Mouse (Mus musculus): ENCODE measurements around the gene Trpm3. TPM values are rescaled to one million over a fixed set of nuclear protein-coding genes. Genes with fewer than 3 reads are reported as not detected.

The Trpm3 gene
- polyA plus RNA-seq, 1 experiment, result 1.2 TPM

DNA sequence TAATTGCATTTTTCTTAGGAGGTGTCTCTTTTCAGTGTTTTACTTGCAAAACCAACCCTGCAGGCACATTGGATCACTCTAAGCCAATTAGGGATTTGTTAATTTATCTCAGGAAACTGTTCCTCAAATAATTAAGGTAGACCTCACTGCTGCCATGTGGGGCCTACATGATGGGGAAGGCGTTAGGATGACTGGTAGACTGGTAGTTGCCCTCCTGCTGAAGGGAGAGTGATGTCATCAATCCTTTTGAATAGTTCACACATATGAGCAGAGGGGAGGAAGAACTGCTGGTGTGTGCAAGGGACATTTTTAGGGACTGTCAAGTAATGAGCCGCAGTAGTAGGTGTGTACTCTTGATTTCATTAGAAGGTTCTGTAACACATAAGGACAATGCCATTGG, 472.8 kb downstream of the Trpm3 start:
- TF ChIP-seq CTCF (IDR thresholded peaks at IDR 0.05; ENCODE audit: control insufficient read depth, insufficient read depth, insufficient replicate concordance, low read depth, low read length) (no peak), POLR2A (IDR thresholded peaks at IDR 0.05; ENCODE audit: control insufficient read depth, low read depth, low read length) (no peak)
- Histone ChIP-seq H3K27me3 (ENCODE audit: control insufficient read depth, insufficient read depth, low read length) (no peaks in the 10 kb centered on the region), H3K4me1 (ENCODE audit: control insufficient read depth, insufficient read depth, low read length) (no peaks in the 10 kb centered on the region), H3K36me3 (ENCODE audit: control insufficient read depth, insufficient read depth, low read length) (no peaks in the 10 kb centered on the region), H3K27ac (ENCODE audit: control insufficient read depth, insufficient read depth, low read depth, low read length) (no peak overlapping the region), H3K4me3 (ENCODE audit: control insufficient read depth, low read depth, low read length) (no peak overlapping the region)

DNA sequence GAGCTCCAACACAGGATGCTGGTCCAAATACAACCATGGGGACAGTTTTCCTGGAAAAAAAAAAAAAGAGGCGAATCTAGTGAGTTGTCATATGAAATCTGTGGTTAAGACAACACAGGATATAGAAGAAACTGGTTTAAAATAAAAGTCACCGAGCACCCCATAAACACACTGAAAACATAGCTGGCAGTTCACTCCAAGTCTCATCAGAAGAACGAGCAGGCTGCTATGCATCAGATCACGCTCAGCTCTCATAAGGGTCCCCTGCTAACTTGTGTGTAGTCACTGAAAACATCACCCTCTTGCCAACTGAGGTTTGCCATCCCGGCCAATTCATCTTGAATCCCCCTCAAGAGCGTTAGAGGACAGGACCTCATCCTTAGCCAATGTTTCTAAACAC, 476.5 kb downstream of the Trpm3 start:
- H3K4me1 ChIP-seq (ENCODE audit: control insufficient read depth, insufficient read depth, low read length), result no peaks in the 10 kb centered on the region
- H3K4me3 ChIP-seq (ENCODE audit: control insufficient read depth, low read depth, low read length), result no peak overlapping the region
- no peak for TF ChIP-seq POLR2A (IDR thresholded peaks at IDR 0.05; ENCODE audit: control insufficient read depth, low read depth, low read length)
- no peaks in the 10 kb centered on the region for H3K36me3 ChIP-seq (ENCODE audit: control insufficient read depth, insufficient read depth, low read length)
- H3K27me3 ChIP-seq (ENCODE audit: control insufficient read depth, insufficient read depth, low read length), result no peaks in the 10 kb centered on the region
- no peak overlapping the region for H3K27ac ChIP-seq (ENCODE audit: control insufficient read depth, insufficient read depth, low read depth, low read length)

DNA sequence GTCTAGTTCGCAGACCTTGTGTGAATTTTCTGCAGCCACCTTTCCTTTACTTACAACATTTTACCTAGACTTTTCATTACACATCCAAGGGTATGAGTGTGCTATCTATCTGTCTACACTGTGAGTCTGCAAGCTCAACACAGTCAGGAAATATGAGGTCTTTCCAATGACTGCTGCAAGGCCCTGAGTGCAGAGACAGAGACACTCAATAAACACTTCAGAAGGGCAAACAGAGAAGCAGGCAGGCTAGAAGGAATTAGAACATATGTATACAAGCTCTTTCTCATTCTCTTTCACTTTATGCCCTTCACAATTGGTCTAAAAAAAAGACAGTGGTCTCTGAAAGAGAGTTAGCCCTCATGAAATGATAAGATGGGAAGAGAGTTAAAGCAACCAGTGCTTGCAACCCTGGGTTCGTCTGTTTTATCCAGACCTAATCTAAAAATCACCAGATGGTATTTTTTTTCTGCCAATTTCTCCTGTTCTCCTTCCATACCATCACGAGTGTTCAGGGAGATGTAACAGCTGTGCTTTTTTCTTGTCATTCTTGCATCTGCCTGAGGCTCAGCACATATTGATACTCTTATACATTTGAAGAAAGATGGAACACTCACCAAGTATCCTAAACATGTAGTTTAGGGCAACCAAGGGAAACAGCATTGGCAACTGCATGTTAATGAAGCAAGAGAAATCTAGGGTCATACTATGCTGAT, 486.1 kb downstream of the Trpm3 start:
- no peak overlapping the region for H3K4me3 ChIP-seq (ENCODE audit: control insufficient read depth, low read depth, low read length)
- TF ChIP-seq POLR2A (IDR thresholded peaks at IDR 0.05; ENCODE audit: control insufficient read depth, low read depth, low read length), result no peak
- TF ChIP-seq CTCF (IDR thresholded peaks at IDR 0.05; ENCODE audit: control insufficient read depth, insufficient read depth, insufficient replicate concordance, low read depth, low read length), result no peak
- H3K27ac ChIP-seq (ENCODE audit: control insufficient read depth, insufficient read depth, low read depth, low read length), result no peak overlapping the region
- H3K36me3 ChIP-seq (ENCODE audit: control insufficient read depth, insufficient read depth, low read length), result no peaks in the 10 kb centered on the region
- H3K4me1 ChIP-seq (ENCODE audit: control insufficient read depth, insufficient read depth, low read length), result no peaks in the 10 kb centered on the region
- no peaks in the 10 kb centered on the region for H3K27me3 ChIP-seq (ENCODE audit: control insufficient read depth, insufficient read depth, low read length)

DNA sequence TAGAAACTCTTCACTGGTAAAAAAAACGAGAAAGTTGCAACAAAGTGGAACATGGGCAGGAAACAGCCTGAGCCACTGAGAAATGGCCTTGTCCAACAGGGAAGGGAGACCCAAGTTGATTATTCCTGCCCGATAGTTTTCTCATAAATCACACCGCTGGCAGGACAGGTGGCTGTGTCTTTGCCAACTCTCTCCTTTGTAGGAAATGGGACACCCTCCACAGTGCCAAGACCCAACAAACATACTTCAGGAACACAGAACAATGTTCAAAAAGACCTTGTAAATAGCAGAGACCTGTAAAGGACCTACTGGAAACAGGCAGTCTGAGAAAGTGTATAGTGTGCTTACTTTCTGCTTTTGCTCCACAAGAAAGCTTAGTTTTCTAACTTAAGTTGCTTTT, 490.0 kb downstream of the Trpm3 start:
- no peak overlapping the region for H3K4me3 ChIP-seq (ENCODE audit: control insufficient read depth, low read depth, low read length)

DNA sequence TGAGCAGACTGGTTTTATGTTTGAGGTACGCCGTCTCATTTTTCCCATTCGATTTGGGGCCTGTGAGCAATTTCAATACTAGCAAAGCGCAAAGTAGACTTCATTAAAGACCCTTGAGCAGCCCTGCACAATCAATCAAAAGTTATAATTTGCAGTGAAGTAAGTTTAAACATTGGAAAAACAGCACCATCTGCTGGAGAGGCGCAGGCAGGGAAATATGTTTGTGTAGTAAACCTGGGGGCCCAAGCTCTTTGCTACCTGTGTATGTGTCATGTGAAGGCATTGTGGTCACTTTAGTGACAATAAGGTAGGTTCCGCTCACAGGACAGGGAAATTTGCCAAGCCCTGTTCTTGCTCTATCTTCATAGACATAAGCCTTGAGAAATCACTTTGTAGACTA, 492.5 kb downstream of the Trpm3 start:
- Histone ChIP-seq H3K4me3 (ENCODE audit: control insufficient read depth, low read depth, low read length) (no peak overlapping the region), H3K27ac (ENCODE audit: control insufficient read depth, insufficient read depth, low read depth, low read length) (no peak overlapping the region), H3K27me3 (ENCODE audit: control insufficient read depth, insufficient read depth, low read length) (no peaks in the 10 kb centered on the region), H3K36me3 (ENCODE audit: control insufficient read depth, insufficient read depth, low read length) (no peaks in the 10 kb centered on the region), H3K4me1 (ENCODE audit: control insufficient read depth, insufficient read depth, low read length) (no peaks in the 10 kb centered on the region)
- TF ChIP-seq POLR2A (IDR thresholded peaks at IDR 0.05; ENCODE audit: control insufficient read depth, low read depth, low read length), result no peak
- no peak for TF ChIP-seq CTCF (IDR thresholded peaks at IDR 0.05; ENCODE audit: control insufficient read depth, insufficient read depth, insufficient replicate concordance, low read depth, low read length)

More for the DNA sequence above, 490.0 kb downstream of the Trpm3 start:
- no peak for TF ChIP-seq CTCF (IDR thresholded peaks at IDR 0.05; ENCODE audit: control insufficient read depth, insufficient read depth, insufficient replicate concordance, low read depth, low read length)
- TF ChIP-seq POLR2A (IDR thresholded peaks at IDR 0.05; ENCODE audit: control insufficient read depth, low read depth, low read length), result no peak
- H3K4me1 ChIP-seq (ENCODE audit: control insufficient read depth, insufficient read depth, low read length), result no peaks in the 10 kb centered on the region
- H3K27me3 ChIP-seq (ENCODE audit: control insufficient read depth, insufficient read depth, low read length), result no peaks in the 10 kb centered on the region
- no peak overlapping the region for H3K27ac ChIP-seq (ENCODE audit: control insufficient read depth, insufficient read depth, low read depth, low read length)
- H3K36me3 ChIP-seq (ENCODE audit: control insufficient read depth, insufficient read depth, low read length), result no peaks in the 10 kb centered on the region

DNA sequence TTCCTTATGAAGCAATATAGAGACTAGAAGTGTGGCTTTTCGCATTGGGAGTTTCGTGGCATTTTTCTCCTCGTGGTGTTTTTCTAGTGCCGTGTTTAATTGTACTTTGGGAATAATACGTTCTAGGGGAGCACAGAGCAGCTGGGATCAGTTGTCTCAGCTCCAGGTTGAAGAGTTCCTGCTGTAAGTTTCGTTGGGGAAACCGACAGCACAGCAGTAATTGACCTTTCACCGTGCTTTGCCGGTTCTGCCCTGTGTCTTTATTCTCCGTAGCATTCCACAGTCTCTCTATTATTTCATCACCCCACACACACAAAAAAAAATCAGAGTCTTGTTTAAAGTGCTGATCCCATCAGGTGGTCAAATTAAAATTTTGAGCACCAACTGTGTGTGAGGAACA, 496.8 kb downstream of the Trpm3 start:
- H3K4me1 ChIP-seq (ENCODE audit: control insufficient read depth, insufficient read depth, low read length), result no peaks in the 10 kb centered on the region
- H3K27ac ChIP-seq (ENCODE audit: control insufficient read depth, insufficient read depth, low read depth, low read length), result no peak overlapping the region
- H3K36me3 ChIP-seq (ENCODE audit: control insufficient read depth, insufficient read depth, low read length), result no peaks in the 10 kb centered on the region
- H3K4me3 ChIP-seq (ENCODE audit: control insufficient read depth, low read depth, low read length), result no peak overlapping the region
- TF ChIP-seq CTCF (IDR thresholded peaks at IDR 0.05; ENCODE audit: control insufficient read depth, insufficient read depth, insufficient replicate concordance, low read depth, low read length) (no peak), POLR2A (IDR thresholded peaks at IDR 0.05; ENCODE audit: control insufficient read depth, low read depth, low read length) (no peak)
- no peaks in the 10 kb centered on the region for H3K27me3 ChIP-seq (ENCODE audit: control insufficient read depth, insufficient read depth, low read length)

DNA sequence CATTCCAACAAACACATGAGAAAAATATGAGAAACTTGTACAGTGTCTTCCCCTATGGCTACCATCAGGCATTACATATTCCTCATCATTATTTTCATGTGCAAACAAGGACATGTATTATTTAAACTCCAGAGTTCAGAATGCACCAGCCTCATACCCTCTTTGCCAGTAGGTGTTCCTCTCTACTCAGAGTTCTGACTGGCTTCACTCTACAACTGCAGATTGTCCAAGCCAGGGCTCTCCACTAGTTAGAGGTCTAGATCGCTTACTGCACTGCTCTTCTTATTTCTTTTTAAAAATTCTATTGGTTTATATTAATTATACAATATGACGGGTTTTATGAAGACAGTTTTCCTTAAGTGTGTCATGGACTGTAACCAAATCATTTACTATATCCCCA, 498.9 kb downstream of the Trpm3 start:
- Histone ChIP-seq H3K27me3 (ENCODE audit: control insufficient read depth, insufficient read depth, low read length) (no peaks in the 10 kb centered on the region), H3K4me1 (ENCODE audit: control insufficient read depth, insufficient read depth, low read length) (no peaks in the 10 kb centered on the region), H3K36me3 (ENCODE audit: control insufficient read depth, insufficient read depth, low read length) (no peaks in the 10 kb centered on the region), H3K4me3 (ENCODE audit: control insufficient read depth, low read depth, low read length) (no peak overlapping the region), H3K27ac (ENCODE audit: control insufficient read depth, insufficient read depth, low read depth, low read length) (no peak overlapping the region)
- no peak for TF ChIP-seq POLR2A (IDR thresholded peaks at IDR 0.05; ENCODE audit: control insufficient read depth, low read depth, low read length)
- no peak for TF ChIP-seq CTCF (IDR thresholded peaks at IDR 0.05; ENCODE audit: control insufficient read depth, insufficient read depth, insufficient replicate concordance, low read depth, low read length)
